10 mouse cellular contexts compared by ENCODE assay signal in the genomic region with DNA sequence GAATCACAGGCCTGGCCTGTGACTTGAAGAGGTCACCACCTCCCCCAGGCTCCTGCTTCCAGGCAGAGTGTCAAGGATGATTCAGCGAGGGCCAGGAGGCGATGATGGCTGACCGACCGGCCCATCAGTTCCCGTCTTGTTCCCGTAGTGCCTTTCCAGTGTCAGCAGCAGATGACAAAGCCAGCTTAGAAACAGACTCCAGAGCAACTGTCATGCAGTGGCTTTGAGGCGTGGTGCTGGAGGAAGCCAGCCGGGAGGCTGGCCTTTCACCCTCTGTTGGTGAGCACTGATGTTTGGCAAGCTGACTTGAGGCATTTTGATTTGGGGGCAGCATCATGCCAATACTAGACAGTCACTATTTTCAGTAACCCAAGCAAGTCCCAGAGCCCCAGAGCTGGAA. TPM values are rescaled to one million over a fixed set of nuclear protein-coding genes. Genes with fewer than 3 reads are reported as not detected.
DNase-seq lines count a peak whose midpoint lies in the region; ATAC-seq and TF ChIP-seq lines count a peak whose summit lies in the region.
"Had no signal": no experiment of that assay in that cellular context is flagged by ENCODE, and none has a peak within 500 bp of the region (broad histone marks: within the 10 kb centered on the region; RNA-seq: fewer than 3 reads in every experiment).

No protein-coding gene starts in this region.

- DNase-seq in cerebellum, postnatal 10 days: peak; percentile 50 to 56
- no peak for DNase-seq in cerebellum, adult 9-11 months
- DNase-seq in stomach, postnatal 0 days (ENCODE audit: low spot score): no peak
- DNase-seq in heart, postnatal 14 days: peak; percentile 27 to 36
- DNase-seq in midbrain, embryonic 14.5 days: no peak
- no peak for DNase-seq in frontal cortex, adult 2 months (ENCODE audit: extremely low spot score in 1 of 2, low spot score in 1 of 2)

- H3K27ac ChIP-seq in stomach, embryonic 16.5 days (ENCODE audit: low read length): no peak overlapping the region
- no peak overlapping the region for H3K27ac ChIP-seq in stomach, postnatal 0 days (replicated peaks)
- H3K27ac ChIP-seq in midbrain, embryonic 14.5 days (replicated peaks; ENCODE audit: low read depth, low read length): peak overlapping the region; percentile 64
- H3K27ac ChIP-seq: embryonic facial prominence, embryonic 15.5 days; liver, embryonic 15.5 days had no signal

- WGBS in stomach, embryonic 16.5 days: 48% methylated on average over 8 of the region's 8 CpGs
- WGBS in stomach, postnatal 0 days: 46% methylated on average over 8 of the region's 8 CpGs
- 6% methylated on average over 8 of the region's 8 CpGs for WGBS in midbrain, embryonic 14.5 days

- no peak overlapping the region for H3K4me3 ChIP-seq in stomach, embryonic 16.5 days (replicated peaks; ENCODE audit: low read length)
- no peak overlapping the region for H3K4me3 ChIP-seq in stomach, postnatal 0 days (ENCODE audit: low read depth, low read length)
- peak overlapping the region; percentile 98 for H3K4me3 ChIP-seq in midbrain, embryonic 14.5 days (replicated peaks; ENCODE audit: low read depth, low read length)
- H3K4me3 ChIP-seq: embryonic facial prominence, embryonic 15.5 days; liver, embryonic 15.5 days had no signal

- intact Hi-C loops in heart, postnatal 14 days (cut with DNase I): no loop called here

- no peak for ATAC-seq in stomach, embryonic 16.5 days (ENCODE audit: insufficient read depth, low FRiP score)
- no peak for ATAC-seq in stomach, postnatal 0 days (ENCODE audit: low FRiP score, low TSS enrichment)
- ATAC-seq in midbrain, embryonic 14.5 days (ENCODE audit: low FRiP score, low TSS enrichment): no peak
- no peak for ATAC-seq in megakaryocyte-erythroid progenitor cell, adult 5-6 weeks (replicated peaks; ENCODE audit: low FRiP score, low TSS enrichment, poor library complexity, severe bottlenecking)

- no peak overlapping the region for H3K9ac ChIP-seq in stomach, embryonic 16.5 days (ENCODE audit: low read length)
- no peak overlapping the region for H3K9ac ChIP-seq in stomach, postnatal 0 days (ENCODE audit: low read length)
- peak overlapping the region; percentile 29; the same call in 1 of the 2 replicates for H3K9ac ChIP-seq in midbrain, embryonic 14.5 days (replicated peaks; ENCODE audit: low read length)
- H3K9ac ChIP-seq: embryonic facial prominence, embryonic 15.5 days; liver, embryonic 15.5 days had no signal

- no peak for TF ChIP-seq CTCF in stomach, postnatal 0 days (IDR thresholded peaks at IDR 0.05; ENCODE audit: low read depth)

- no peaks in the 10 kb centered on the region for H3K9me3 ChIP-seq in stomach, embryonic 16.5 days (replicated peaks; ENCODE audit: control insufficient read depth, low read length)
- H3K9me3 ChIP-seq in stomach, postnatal 0 days (ENCODE audit: control insufficient read depth, low read length): no peaks in the 10 kb centered on the region
- H3K9me3 ChIP-seq in midbrain, embryonic 14.5 days (ENCODE audit: control insufficient read depth, low read length): no peaks in the 10 kb centered on the region
- H3K9me3 ChIP-seq: embryonic facial prominence, embryonic 15.5 days; liver, embryonic 15.5 days had no signal

- H3K4me1 ChIP-seq in stomach, embryonic 16.5 days (ENCODE audit: control insufficient read depth, insufficient read depth, low read length): peaks cover 87% of the 10 kb centered on the region
- H3K4me1 ChIP-seq in stomach, postnatal 0 days (replicated peaks; ENCODE audit: control insufficient read depth, insufficient read depth): peaks cover 13% of the 10 kb centered on the region
- peaks cover 83% of the 10 kb centered on the region for H3K4me1 ChIP-seq in midbrain, embryonic 14.5 days (ENCODE audit: control insufficient read depth, insufficient read depth, low read length)

- H3K36me3 ChIP-seq in stomach, embryonic 16.5 days (ENCODE audit: control insufficient read depth, insufficient read depth, low read length): 0 out of 2 replicates have a peak, but pooled peaks cover 3% of the 10 kb centered on the region
- H3K36me3 ChIP-seq in stomach, postnatal 0 days (ENCODE audit: control insufficient read depth, insufficient read depth, low read length): peaks cover 17% of the 10 kb centered on the region
- H3K36me3 ChIP-seq in midbrain, embryonic 14.5 days (ENCODE audit: control insufficient read depth, insufficient read depth, low read length): peaks cover 40% of the 10 kb centered on the region

- TF ChIP-seq EP300 in stomach, postnatal 0 days (optimal IDR thresholded peaks at IDR 0.05): no peak

- H3K27me3 ChIP-seq in stomach, embryonic 16.5 days (ENCODE audit: control insufficient read depth, insufficient read depth, low read length): no peaks in the 10 kb centered on the region
- H3K27me3 ChIP-seq in stomach, postnatal 0 days (ENCODE audit: control insufficient read depth, insufficient read depth, low read length): no peaks in the 10 kb centered on the region
- no peaks in the 10 kb centered on the region for H3K27me3 ChIP-seq in midbrain, embryonic 14.5 days (ENCODE audit: control insufficient read depth, insufficient read depth, low read length)
- H3K27me3 ChIP-seq: embryonic facial prominence, embryonic 15.5 days had no signal

- H3K4me2 ChIP-seq in stomach, embryonic 16.5 days (ENCODE audit: low read depth, low read length): 0 out of 2 replicates have a peak overlapping the region, but pooled peaks have one; percentile 89
- no peak overlapping the region for H3K4me2 ChIP-seq in stomach, postnatal 0 days (replicated peaks; ENCODE audit: low read depth)
- peak overlapping the region; percentile 97 for H3K4me2 ChIP-seq in midbrain, embryonic 14.5 days (ENCODE audit: low read length)
- H3K4me2 ChIP-seq: liver, embryonic 15.5 days had no signal

RNA-seq across cellular contexts. Expression of a gene that starts 6.3 kb away (rescaled TPM):
- 20.2 and 21.4 TPM in 2 replicates for polyA plus RNA-seq in stomach, embryonic 16.5 days (2015; fragmentation: Nextera tagmentation; extraction: Ambion mirVana)
- polyA plus RNA-seq in stomach, postnatal 0 days (2015; fragmentation: Nextera tagmentation; extraction: Ambion mirVana): 16.8 and 18.2 TPM in 2 replicates
- total RNA-seq in heart, postnatal 14 days (2021): 10 to 100 TPM; 24.4 to 29.0 TPM
- polyA plus RNA-seq in midbrain, embryonic 14.5 days (2014; fragmentation: Nextera tagmentation; extraction: Ambion mirVana): 36.4 and 43.8 TPM in 2 replicates
- total RNA-seq in megakaryocyte-erythroid progenitor cell, adult 5-6 weeks (2014; fragmentation: Nextera tagmentation): 53.3 and 57.0 TPM in 2 replicates
- total RNA-seq in megakaryocyte-erythroid progenitor cell, adult 5-6 weeks (2017): 19.1 and 26.7 TPM in 2 replicates
- polyA plus RNA-seq in frontal cortex, adult 2 months (2012; rRNA removed): 48.1 and 53.7 TPM in 2 replicates

Comparison
In these comparisons a context has a peak if more than half of its experiments do, and no peak if none do; other contexts are left out.
1. DNase-seq: peak in cerebellum, postnatal 10 days (2 of 2) and heart, postnatal 14 days (2 of 2); none in cerebellum, adult 9-11 months (single experiment), stomach, postnatal 0 days (single experiment), midbrain, embryonic 14.5 days (single experiment) and frontal cortex, adult 2 months (0 of 2).